Mouse (Mus musculus) embryonic fibroblast, embryonic 13.5 days (primary cell): ENCODE data around the gene Pck2.

Experiments used
- CTCF ChIP-seq: IDR thresholded peaks from 2 replicates; pipeline ENCODE4 v1.5.1; 2011; ENCODE audit warnings: mild to moderate bottlenecking, control low read depth, low read length, moderate library complexity, borderline replicate concordance; ENCODE audit not compliant: insufficient read depth
- POLR2A ChIP-seq: IDR thresholded peaks from 2 replicates; pipeline ENCODE4 v1.6.1; 2011; ENCODE audit warnings: low read depth, mild to moderate bottlenecking, control low read depth, low read length, moderate library complexity

DNA sequence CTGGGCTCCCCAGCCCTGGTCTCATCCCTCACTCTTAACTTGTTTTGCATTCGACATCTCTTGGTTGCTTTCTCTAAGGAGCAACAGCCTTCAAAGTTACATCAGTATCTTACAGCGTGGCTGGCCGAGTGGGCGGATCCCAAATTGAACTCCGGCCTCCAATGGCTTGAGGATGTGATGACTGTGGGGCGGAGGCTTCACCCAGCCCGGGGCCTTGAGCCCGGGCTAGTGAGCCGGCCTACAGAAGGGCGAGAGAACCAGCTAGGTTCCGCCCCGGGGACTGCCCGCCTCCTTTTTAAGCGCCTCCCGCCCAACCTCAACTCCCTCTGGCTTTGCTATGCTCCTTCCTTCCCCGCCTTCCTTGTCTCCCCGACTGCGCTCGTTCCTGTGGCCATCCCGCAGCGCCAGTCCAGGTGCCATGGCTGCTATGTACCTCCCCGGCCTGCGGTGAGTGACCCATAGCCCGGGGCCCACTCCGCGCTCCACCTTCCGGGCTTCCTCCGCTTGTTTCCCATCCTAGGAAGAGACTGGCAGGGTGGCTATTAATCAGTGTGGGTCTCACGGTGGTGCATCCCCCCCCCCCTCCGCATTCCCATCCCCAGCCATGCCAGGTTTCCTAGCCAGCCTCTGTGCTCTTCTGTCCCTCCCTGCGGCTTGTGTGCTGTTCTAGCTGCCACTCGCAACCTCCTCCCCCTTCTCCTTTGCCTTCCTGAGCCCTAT, at the start of gene Pck2:
- TF ChIP-seq CTCF = no peak
- peak; percentile 92 for TF ChIP-seq POLR2A
